Mouse (Mus musculus): Measurements from ENCODE around the gene Ggcx.

The Ggcx gene

GRCm38 (mm10) chr6:72388266-72388665, 25.8 kb upstream of the Ggcx start:
- DNase-seq: no peak

GRCm38 (mm10) chr6:72388791-72389329, 25.2 kb upstream of the Ggcx start:
- DNase-seq: no peak

DNA sequence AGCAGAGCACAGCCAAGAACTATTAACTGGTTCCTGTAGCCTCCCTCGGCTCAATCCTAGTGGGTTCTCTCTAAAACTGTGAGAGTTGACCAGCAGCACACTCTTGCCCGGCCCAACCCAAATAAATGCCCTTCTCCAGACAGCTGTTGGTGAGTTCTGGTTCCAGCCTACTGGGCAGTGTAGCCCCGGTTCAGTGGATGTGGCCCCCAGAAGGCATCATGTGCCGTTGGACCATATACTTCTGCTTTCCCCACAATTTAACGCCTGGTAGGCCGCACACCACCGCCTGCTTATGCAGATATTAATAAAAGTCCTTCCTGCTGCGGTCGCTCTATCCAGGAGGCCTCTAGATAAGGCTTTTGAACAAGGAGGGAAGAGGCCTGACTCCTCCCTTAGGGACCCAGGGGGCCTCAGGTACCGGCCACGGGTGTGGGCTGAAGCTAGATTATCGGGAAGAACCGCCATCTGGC, 24.6 kb upstream of the Ggcx start:
- DNase-seq: no peak

DNA sequence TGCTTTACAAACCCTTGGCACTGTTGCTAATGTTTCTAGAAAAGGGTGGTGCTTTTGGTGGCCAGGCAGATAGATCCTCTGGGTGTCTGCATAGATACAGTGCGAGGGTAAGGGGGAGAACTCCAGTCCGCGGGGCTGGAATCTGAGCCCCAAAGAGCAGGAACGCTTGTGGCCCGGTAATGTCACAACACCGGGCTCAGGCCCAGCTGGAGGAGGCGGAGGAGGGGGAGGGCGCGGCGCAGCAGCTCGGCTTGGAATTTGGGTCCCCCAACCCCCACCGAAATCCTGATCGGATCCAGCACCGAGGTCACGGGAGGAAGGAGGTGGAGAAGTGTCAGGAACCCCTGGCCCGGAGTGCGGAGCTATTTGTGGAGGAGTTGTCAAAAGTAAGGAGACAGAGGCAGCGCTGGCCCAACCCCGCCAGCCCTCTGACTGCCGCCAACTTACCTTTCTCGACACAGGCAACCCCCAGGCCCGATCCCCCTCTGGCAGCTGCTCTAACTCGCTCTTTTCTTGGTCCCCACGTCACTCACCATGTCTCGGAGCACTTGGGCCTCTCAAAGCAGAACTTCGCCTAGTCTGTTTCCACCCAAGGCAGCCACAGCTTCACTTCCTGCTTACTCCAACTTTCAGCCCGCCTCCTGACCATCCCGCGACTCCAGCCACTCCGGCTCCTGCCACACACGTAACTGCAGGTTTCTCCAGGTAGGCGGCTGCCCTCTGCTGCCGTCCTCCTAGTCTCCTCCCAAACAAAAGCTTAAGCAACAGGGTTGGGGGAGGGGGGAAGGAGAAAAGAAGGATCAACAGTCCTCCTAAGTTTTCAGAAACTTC, 24.0 kb upstream of the Ggcx start, which contains the start of gene Vamp8:
Gene Vamp8, minus strand, starts transcription at position 763 of the 831 bp plus-strand sequence.
- DNase-seq: peak; percentile 47

- no peak for DNase-seq
Observed at GRCm38 (mm10) chr6:72390795-72391521, 23.1 kb upstream of the Ggcx start.

- no peak for DNase-seq
Observed at GRCm38 (mm10) chr6:72392341-72392740, 21.8 kb upstream of the Ggcx start.

DNA sequence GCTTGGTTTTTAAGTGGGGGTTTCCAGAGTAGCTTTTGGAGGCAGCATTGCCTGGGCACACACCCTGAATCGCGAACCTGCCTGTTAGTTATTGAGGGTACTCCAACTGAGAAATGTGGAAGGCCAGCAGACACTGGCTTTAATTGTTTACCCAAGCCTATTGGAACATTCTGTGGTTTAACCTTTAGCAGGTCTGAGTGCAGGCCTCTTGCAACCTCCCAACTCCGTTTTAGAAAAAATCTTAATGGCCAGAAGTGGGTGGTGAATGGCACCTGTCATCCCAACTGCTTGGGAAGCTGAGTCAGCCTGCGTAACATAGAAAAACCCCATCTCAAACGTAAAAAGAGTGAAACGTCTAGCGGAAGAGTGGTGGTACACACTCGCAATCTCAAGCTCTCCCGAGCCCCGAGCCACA, 17.3 kb upstream of the Ggcx start:
- no peak for DNase-seq

- no peak for DNase-seq
Observed at GRCm38 (mm10) chr6:72399967-72400366, 14.1 kb upstream of the Ggcx start.

DNA sequence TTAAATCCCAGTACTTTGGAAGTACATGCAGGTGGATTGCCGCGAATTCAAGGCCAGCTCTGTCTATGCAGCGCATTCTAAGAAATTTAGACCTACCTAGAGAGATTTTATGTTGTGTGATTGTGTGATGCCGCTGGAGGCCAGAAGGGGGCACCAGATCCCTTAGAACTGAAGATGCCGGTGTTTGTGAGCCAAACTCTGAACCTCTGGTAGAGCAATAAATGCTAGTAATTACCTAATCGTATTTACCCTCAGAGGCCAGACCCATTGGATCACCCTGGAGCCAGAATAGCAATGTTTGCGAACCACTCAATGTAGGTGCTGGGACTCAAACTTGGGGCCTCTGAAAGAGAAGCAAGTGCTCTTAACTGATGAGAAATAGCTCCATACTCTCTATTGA, 12.2 kb upstream of the Ggcx start:
- peak; percentile 43 for DNase-seq

GRCm38 (mm10) chr6:72405356-72405755, 8.8 kb upstream of the Ggcx start:
- DNase-seq: no peak

DNA sequence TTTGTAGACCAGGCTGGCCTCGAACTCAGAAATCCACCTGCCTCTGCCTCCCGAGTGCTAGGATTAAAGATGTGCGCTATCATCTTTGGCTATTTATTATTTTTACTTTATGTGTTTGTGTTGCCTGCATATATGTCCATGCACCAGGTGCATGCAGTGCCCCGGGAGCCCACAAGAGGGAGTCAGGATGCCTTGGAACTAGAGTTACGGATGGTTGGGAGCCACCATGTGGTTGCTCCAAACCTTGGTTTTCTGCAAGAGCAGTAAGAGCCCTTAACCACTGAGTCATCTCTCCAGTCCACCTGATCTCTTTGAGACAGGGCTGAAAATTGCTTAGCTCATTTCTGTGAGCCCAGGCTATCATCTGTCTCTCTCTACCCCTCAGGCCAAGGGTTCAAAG, 7.0 kb upstream of the Ggcx start:
- DNase-seq: peak; percentile 83

- DNase-seq: peak; percentile 64
Observed at GRCm38 (mm10) chr6:72409567-72409966, 4.5 kb upstream of the Ggcx start.

- DNase-seq: no peak
Observed at GRCm38 (mm10) chr6:72410003-72410402, 4.1 kb upstream of the Ggcx start.

- no peak for DNase-seq
Observed at GRCm38 (mm10) chr6:72410518-72410917, 3.6 kb upstream of the Ggcx start.

GRCm38 (mm10) chr6:72415181-72415580, 1.1 kb downstream of the Ggcx start:
- DNase-seq: no peak

DNA sequence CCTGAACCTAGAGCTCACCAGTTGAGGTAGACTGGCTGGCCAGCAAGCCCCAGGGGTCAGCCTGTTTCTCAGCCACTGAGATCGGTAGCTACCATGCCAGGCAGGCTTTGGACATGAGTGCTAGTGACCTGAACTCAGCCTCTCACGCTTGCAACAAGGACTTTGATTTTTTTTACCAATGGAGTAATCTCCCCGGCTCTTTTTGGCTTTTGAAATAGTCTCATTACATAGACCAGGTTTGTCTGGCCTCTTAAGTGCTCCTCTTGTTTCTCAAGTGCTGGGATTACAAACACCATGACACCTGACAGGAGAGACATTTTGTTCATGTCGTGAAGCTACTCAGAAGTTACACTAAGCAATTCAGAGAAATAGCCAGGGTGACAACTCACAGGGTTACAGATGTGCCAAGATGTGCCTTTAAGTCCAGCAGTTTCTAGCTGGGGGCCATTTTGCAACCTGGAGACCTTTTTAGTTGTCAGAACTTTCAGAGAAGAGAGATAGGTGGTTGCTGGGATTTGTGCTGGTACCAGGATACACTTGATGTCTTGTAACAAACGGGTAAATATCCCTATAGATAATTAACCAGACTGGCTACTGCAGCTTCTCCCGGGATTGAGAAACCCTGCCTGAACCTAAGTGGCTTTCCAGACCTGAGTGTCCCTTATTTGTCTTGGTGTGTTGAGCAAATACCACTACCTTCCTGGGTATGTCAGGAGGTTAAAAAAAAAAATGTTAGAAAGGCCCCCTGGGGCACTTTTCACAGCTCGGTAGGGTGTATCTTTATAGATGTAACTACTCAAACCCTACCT, 2.1 kb downstream of the Ggcx start:
- DNase-seq: no peak

GRCm38 (mm10) chr6:72418279-72418678, 4.2 kb downstream of the Ggcx start:
- no peak for DNase-seq

DNA sequence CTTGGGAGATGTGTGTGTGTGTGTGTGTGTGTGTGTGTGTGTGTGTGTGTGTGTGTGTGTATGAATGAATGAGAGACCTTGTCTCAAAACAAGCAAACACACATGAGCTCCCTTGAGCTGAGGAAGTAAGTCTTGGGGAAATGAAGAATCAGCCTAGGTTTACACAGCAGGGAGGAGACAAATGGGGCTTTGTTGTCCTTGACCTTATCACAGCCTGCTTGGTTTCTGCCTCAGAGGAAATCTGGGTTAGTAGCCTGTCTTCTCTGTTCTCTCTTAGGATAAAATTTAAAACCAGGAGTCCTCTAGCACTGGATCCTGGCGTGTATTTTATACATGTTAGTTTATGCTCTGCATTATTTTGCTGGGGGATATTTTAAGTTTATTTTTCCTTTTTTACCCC, 5.7 kb downstream of the Ggcx start:
- no peak for DNase-seq

- no peak for DNase-seq
Observed at GRCm38 (mm10) chr6:72420901-72421300, 6.8 kb downstream of the Ggcx start.

DNA sequence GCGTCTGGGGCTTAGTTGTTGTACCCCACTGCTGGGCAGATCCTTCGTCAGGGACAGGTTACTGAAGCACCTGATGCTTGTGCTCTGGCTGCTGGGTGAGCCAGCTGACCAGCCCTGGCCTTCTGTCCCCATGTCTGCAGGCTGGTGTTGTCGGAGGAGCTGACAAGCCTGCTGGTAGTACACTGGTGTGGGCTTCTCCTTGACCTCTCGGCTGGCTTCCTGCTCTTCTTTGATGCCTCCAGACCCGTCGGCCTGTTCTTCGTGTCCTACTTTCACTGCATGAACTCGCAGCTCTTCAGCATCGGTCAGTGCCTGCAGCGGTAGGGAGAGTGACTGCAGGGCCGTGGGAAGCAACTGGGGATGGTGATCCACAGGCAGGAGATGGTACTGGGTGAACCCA, 11.5 kb downstream of the Ggcx start:
- DNase-seq: no peak

GRCm38 (mm10) chr6:72428036-72428435, 13.9 kb downstream of the Ggcx start:
- DNase-seq: peak; percentile 75

- DNase-seq: no peak
Observed at GRCm38 (mm10) chr6:72429061-72429842, 15.1 kb downstream of the Ggcx start.
